Mouse (Mus musculus): ENCODE measurements at regions not wholly inside any gene's neighbourhood (a gene's known extent, or its start where the extent isn't known, plus 50 kb on each side); places are given as distances from the start of the nearest gene placed in this dataset.
A peak's percentile ranks its signal among the peaks of the same experiment; 100 is the strongest.

DNA sequence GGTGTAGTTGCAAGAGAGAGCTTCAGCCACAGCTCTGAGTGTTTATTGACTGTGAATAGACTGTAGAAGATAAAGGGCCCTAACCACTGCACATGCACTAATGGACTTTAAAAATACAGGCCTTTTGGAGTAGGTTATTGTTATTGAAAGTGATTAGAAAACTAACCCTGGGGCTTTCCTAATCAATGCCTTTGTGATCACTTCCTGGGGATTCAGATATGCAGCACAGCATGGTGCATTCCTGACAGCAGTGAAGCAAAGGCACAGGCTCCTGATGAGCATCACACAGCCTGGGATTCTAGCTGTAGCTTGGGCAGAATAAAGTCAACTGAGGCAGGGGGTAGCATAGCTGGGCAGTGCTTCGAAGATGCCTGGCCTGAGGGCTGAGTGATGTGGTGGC is 87.3 kb downstream of the Gm11077 start:
- TF ChIP-seq EP300 (optimal IDR thresholded peaks at IDR 0.05) (no peak), CTCF (IDR thresholded peaks at IDR 0.05; ENCODE audit: low read depth) (no peak)
- no peak overlapping the region for H3K4me2 ChIP-seq (replicated peaks; ENCODE audit: low read depth)
- H3K4me1 ChIP-seq (replicated peaks; ENCODE audit: control insufficient read depth, insufficient read depth): no peaks in the 10 kb centered on the region
- H3K27me3 ChIP-seq (ENCODE audit: control insufficient read depth, insufficient read depth, low read length): no peaks in the 10 kb centered on the region
- no peak overlapping the region for H3K4me3 ChIP-seq (ENCODE audit: low read depth, low read length)
- no peak overlapping the region for H3K9ac ChIP-seq (ENCODE audit: low read length)
- H3K9me3 ChIP-seq (ENCODE audit: control insufficient read depth, low read length): no peaks in the 10 kb centered on the region
- WGBS: 41% methylated on average over 1 of the region's 1 CpGs
- H3K36me3 ChIP-seq (ENCODE audit: control insufficient read depth, insufficient read depth, low read length): no peaks in the 10 kb centered on the region
- ATAC-seq (ENCODE audit: low FRiP score, low TSS enrichment) (no peak), DNase-seq (ENCODE audit: low spot score) (no peak)
- H3K27ac ChIP-seq (replicated peaks): no peak overlapping the region

- no peaks in the 10 kb centered on the region for H3K36me3 ChIP-seq (ENCODE audit: control insufficient read depth, insufficient read depth, low read length)
- ATAC-seq (ENCODE audit: low FRiP score, low TSS enrichment): no peak
Observed at GRCm38 (mm10) chr6:140816831-140817230, 87.7 kb downstream of the Gm11077 start.

GRCm38 (mm10) chr6:140819451-140819878 is 90.4 kb downstream of the Gm11077 start:
- Histone ChIP-seq H3K9me3 (ENCODE audit: control insufficient read depth, low read length) (no peaks in the 10 kb centered on the region), H3K27me3 (ENCODE audit: control insufficient read depth, insufficient read depth, low read length) (no peaks in the 10 kb centered on the region), H3K9ac (ENCODE audit: low read length) (no peak overlapping the region), H3K4me3 (ENCODE audit: low read depth, low read length) (no peak overlapping the region), H3K36me3 (ENCODE audit: control insufficient read depth, insufficient read depth, low read length) (no peaks in the 10 kb centered on the region), H3K4me2 (replicated peaks; ENCODE audit: low read depth) (no peak overlapping the region), H3K4me1 (replicated peaks; ENCODE audit: control insufficient read depth, insufficient read depth) (no peaks in the 10 kb centered on the region), H3K27ac (replicated peaks) (no peak overlapping the region)
- no peak for DNase-seq (ENCODE audit: low spot score)
- TF ChIP-seq EP300 (optimal IDR thresholded peaks at IDR 0.05) (no peak), CTCF (IDR thresholded peaks at IDR 0.05; ENCODE audit: low read depth) (no peak)
- peak; percentile 49; the same call in 1 of the 2 replicates for ATAC-seq (ENCODE audit: low FRiP score, low TSS enrichment)
- WGBS: 53% methylated on average over 8 of the region's 8 CpGs

More at GRCm38 (mm10) chr6:140816831-140817230, 87.7 kb downstream of the Gm11077 start:
- no peaks in the 10 kb centered on the region for H3K9me3 ChIP-seq (ENCODE audit: control insufficient read depth, low read length)
- H3K4me2 ChIP-seq (replicated peaks; ENCODE audit: low read depth): no peak overlapping the region
- H3K9ac ChIP-seq (ENCODE audit: low read length): no peak overlapping the region
- H3K27ac ChIP-seq (replicated peaks): no peak overlapping the region
- H3K27me3 ChIP-seq (ENCODE audit: control insufficient read depth, insufficient read depth, low read length): no peaks in the 10 kb centered on the region
- H3K4me1 ChIP-seq (replicated peaks; ENCODE audit: control insufficient read depth, insufficient read depth): no peaks in the 10 kb centered on the region
- H3K4me3 ChIP-seq (ENCODE audit: low read depth, low read length): no peak overlapping the region
- no peak for DNase-seq (ENCODE audit: low spot score)
- 32% methylated on average over 6 of the region's 6 CpGs for WGBS
- TF ChIP-seq EP300 (optimal IDR thresholded peaks at IDR 0.05) (no peak), CTCF (IDR thresholded peaks at IDR 0.05; ENCODE audit: low read depth) (no peak)

DNA sequence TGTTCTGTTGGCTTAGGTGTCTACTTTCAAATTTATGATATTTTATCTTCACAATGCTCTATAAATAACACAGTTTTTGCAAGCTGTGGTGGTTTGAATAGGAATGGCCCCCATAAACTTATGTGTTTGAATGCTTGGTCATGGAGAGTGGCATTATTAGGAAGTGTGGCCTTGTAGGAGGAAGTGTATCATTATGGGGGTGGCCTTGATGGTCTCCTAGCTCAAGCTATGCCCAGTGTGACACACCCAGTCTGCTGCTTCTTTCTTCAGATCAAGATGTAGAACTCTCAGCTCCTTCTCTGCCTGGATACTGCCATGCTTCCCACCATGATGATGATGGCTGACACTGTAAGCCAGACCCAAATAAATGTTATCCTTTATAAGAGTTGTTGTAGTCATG is 97.4 kb downstream of the Gm11077 start:
- Histone ChIP-seq H3K9ac (ENCODE audit: low read length) (no peak overlapping the region), H3K4me3 (ENCODE audit: low read depth, low read length) (no peak overlapping the region), H3K4me2 (replicated peaks; ENCODE audit: low read depth) (no peak overlapping the region), H3K36me3 (ENCODE audit: control insufficient read depth, insufficient read depth, low read length) (no peaks in the 10 kb centered on the region), H3K27ac (replicated peaks) (no peak overlapping the region), H3K4me1 (replicated peaks; ENCODE audit: control insufficient read depth, insufficient read depth) (no peaks in the 10 kb centered on the region), H3K9me3 (ENCODE audit: control insufficient read depth, low read length) (no peaks in the 10 kb centered on the region), H3K27me3 (ENCODE audit: control insufficient read depth, insufficient read depth, low read length) (no peaks in the 10 kb centered on the region)
- no peak for DNase-seq (ENCODE audit: low spot score)
- no peak for TF ChIP-seq CTCF (IDR thresholded peaks at IDR 0.05; ENCODE audit: low read depth)
- no peak for TF ChIP-seq EP300 (optimal IDR thresholded peaks at IDR 0.05)
- no peak for ATAC-seq (ENCODE audit: low FRiP score, low TSS enrichment)

- no peaks in the 10 kb centered on the region for H3K4me1 ChIP-seq (replicated peaks; ENCODE audit: control insufficient read depth, insufficient read depth)
- TF ChIP-seq EP300 (optimal IDR thresholded peaks at IDR 0.05) (no peak), CTCF (IDR thresholded peaks at IDR 0.05; ENCODE audit: low read depth) (no peak)
- H3K27me3 ChIP-seq (ENCODE audit: control insufficient read depth, insufficient read depth, low read length): no peaks in the 10 kb centered on the region
- no peak overlapping the region for H3K4me3 ChIP-seq (ENCODE audit: low read depth, low read length)
- no peaks in the 10 kb centered on the region for H3K36me3 ChIP-seq (ENCODE audit: control insufficient read depth, insufficient read depth, low read length)
- no peaks in the 10 kb centered on the region for H3K9me3 ChIP-seq (ENCODE audit: control insufficient read depth, low read length)
- H3K4me2 ChIP-seq (replicated peaks; ENCODE audit: low read depth): no peak overlapping the region
- DNase-seq (ENCODE audit: low spot score): no peak
- H3K27ac ChIP-seq (replicated peaks): no peak overlapping the region
- H3K9ac ChIP-seq (ENCODE audit: low read length): no peak overlapping the region
- ATAC-seq (ENCODE audit: low FRiP score, low TSS enrichment): no peak
Observed at GRCm38 (mm10) chr6:140827651-140828050, 98.6 kb downstream of the Gm11077 start.

- Histone ChIP-seq H3K27me3 (ENCODE audit: control insufficient read depth, insufficient read depth, low read length) (no peaks in the 10 kb centered on the region), H3K36me3 (ENCODE audit: control insufficient read depth, insufficient read depth, low read length) (no peaks in the 10 kb centered on the region), H3K4me1 (replicated peaks; ENCODE audit: control insufficient read depth, insufficient read depth) (no peaks in the 10 kb centered on the region), H3K27ac (replicated peaks) (no peak overlapping the region), H3K9me3 (ENCODE audit: control insufficient read depth, low read length) (no peaks in the 10 kb centered on the region), H3K9ac (ENCODE audit: low read length) (no peak overlapping the region), H3K4me3 (ENCODE audit: low read depth, low read length) (no peak overlapping the region), H3K4me2 (replicated peaks; ENCODE audit: low read depth) (no peak overlapping the region)
- TF ChIP-seq CTCF (IDR thresholded peaks at IDR 0.05; ENCODE audit: low read depth) (no peak), EP300 (optimal IDR thresholded peaks at IDR 0.05) (no peak)
- no peak for ATAC-seq (ENCODE audit: low FRiP score, low TSS enrichment)
- DNase-seq (ENCODE audit: low spot score): no peak
- WGBS: 71% methylated on average over 8 of the region's 8 CpGs
Observed at GRCm38 (mm10) chr6:140843292-140843991, 114.4 kb downstream of the Gm11077 start.

All from stomach, postnatal 0 days (tissue).